Mouse (Mus musculus) neutrophil, adult 5-6 weeks (primary cell): Measurements from ENCODE around the gene Bloc1s3. TPM values are rescaled to one million over a fixed set of nuclear protein-coding genes. Genes with fewer than 3 reads are reported as not detected.

ENCODE experiments used
- ATAC-seq: fragments of 151-379, 151-347 bp; 2 replicates; pipeline ENCODE4 v1.8.0; 2017; ENCODE audit warnings: mild to moderate bottlenecking, moderate TSS enrichment; ENCODE audit not compliant: insufficient number of reproducible peaks, poor library complexity, low FRiP score, severe bottlenecking; ENCODE audit errors: extremely low read depth
- total RNA-seq: library from RNA; stranded (forward); fragments of 200-1000 nt; gene quantifications from 2 replicates; pipeline ENCODE4 v1.2.3, GENCODE M21; 2017

Gene Bloc1s3
- total RNA-seq, result 3.9 and 4.4 TPM in 2 replicates

DNA sequence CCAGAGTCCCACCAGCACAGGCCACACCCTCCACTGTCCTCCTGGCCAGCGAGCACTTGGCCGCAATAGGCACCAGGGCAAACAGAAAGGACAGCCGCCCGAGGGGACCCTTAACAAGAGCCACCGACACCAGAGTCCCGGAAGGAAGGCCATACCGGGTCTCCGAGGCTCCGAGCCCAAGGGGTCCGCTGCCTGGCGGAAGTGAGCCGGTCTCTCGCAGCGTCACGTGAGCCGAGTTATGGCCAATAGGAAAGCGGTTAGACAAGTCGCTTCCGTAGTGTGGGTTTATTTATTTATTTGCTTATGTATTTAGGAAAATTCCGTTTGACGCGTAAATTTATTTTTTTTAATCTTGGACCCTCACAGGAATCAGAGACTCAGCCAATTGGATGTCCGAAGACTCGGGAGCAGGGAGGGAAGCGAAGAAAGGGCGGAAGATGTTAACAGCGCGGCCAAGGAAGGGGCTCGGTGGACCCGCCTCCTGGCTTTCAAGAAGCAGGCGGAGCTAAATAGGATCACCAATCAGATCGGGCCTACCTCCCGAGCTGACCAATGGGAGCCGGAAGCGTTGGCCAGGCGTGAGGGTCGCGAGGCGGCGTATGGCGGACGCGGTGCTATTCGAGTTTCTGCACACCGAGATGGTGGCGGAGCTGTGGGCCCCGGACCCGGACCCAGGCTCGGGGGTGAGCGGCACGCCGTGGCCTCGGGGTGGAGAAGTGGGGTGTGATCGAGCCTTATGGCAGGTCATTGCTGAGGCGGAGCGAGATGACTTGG, at the start of gene Bloc1s3, which contains the start of gene Trappc6a:
Gene Bloc1s3 (minus strand): TSS at position 218 of the 774 bp plus-strand sequence.
Gene Trappc6a (plus strand): TSS at position 246 of the 774 bp plus-strand sequence.
- peak; percentile 82 for ATAC-seq

DNA sequence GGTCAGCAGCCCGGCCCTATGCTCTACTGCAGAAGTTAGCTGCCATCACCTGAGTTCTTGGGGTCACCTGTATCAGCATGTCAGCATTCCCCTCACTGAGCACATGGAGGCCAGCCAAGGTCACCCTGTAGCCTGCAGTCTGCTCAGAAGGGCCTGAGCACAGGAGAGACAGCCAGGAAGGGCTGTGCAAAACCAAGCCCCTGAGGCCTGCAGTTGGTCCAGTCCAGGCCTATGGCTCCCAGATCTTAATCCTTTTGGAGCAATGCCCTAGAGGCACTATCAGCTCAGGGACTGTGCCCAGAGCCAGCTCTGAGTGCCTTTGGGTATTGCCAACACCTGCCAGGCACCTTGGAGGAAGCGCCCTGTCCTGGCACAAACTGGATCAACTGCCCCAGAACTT, 48.9 kb upstream of the Bloc1s3 start:
- ATAC-seq, result no peak

DNA sequence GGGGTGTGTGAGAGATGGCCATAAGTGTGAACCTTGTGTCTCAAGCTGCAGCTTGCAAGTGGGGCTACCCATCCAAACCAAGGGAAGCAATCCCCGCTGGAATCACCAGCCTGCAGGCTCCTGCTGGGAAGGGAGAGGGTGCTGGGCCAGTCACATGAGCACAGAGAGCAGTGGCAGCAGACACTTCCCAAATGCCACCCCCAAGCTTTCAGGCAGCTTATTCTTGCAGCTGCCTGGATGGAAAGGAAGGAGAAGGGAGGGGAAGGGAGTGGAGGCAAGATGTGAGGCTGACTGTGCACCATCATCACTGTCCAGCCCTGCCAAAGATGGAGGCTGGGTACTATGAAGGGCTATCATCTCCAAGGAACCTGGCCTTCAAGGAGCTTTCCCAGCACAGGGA, 46.0 kb upstream of the Bloc1s3 start:
- no peak for ATAC-seq

DNA sequence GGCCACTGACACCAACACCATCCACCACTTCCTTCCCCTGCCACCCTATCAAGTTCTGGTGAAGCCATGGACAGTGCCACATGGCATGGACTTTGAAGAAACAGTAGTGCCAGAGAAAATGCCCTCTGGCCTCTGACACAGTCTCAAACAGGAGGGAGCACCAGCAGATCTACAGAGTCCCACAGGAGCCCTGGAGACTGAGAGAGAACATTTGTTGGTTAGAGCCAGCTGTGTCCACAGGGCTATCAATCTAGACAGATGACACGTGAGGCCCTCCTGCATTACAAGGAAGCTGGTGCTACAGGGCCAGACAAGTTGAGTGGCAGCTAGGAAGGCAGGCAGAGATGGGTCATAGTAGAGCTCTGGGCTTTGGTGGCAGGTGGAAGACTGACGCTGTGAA, 44.3 kb upstream of the Bloc1s3 start:
- no peak for ATAC-seq

- no peak for ATAC-seq
Observed at GRCm38 (mm10) chr7:19551634-19552033, 43.5 kb upstream of the Bloc1s3 start.

- no peak for ATAC-seq
Observed at GRCm38 (mm10) chr7:19549394-19549793, 41.2 kb upstream of the Bloc1s3 start.

DNA sequence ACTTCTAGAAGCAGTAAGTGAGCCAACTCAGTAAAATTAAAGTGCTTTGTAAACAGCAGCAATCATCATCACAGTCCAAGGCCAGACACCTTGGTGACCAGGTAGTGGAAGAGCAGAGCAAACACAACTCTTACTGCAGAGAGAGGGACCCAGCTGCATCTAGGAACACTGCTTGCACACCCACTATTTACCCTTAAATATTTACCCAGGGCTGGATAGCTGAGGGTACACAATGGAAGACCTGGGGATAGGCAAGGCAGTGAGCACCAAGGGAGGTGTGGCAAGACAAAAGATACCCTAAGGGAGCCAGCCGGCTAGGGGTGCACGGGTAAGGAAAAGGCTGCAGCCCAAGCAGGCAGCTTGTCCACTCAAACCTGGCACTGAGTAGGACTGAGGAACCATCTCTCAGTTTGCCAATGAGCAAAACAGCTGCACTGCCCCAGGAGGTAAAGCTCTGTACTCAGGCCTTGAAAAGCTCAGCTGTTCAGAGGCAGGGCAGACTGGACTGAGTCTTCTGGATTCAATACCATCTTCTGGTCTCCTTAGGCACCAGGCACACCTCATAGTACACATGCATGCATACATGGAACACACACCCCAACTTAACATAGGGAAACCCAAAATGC, 39.3 kb upstream of the Bloc1s3 start:
- no peak for ATAC-seq

DNA sequence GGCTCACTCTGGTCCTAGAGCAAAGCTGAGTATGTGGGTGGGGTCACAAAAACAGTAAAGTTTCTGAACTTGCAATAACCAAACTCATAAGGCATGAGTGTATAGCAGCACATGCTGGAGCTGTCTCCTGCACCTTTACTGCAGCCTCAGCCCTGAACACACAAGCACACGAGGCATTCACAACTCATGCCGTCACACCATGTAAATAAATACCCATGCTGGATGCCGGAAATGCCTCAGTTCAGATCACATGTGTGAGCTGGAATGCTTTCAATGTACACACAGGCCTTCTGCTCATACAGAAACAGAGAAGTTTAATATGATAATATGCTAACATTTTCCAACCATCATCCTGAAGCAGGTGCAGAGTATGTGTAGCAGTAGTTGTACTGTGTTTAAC, 37.8 kb upstream of the Bloc1s3 start:
- no peak for ATAC-seq

- peak; percentile 53; the same call in 1 of the 2 replicates for ATAC-seq
Observed at GRCm38 (mm10) chr7:19543584-19543983, 35.4 kb upstream of the Bloc1s3 start.

DNA sequence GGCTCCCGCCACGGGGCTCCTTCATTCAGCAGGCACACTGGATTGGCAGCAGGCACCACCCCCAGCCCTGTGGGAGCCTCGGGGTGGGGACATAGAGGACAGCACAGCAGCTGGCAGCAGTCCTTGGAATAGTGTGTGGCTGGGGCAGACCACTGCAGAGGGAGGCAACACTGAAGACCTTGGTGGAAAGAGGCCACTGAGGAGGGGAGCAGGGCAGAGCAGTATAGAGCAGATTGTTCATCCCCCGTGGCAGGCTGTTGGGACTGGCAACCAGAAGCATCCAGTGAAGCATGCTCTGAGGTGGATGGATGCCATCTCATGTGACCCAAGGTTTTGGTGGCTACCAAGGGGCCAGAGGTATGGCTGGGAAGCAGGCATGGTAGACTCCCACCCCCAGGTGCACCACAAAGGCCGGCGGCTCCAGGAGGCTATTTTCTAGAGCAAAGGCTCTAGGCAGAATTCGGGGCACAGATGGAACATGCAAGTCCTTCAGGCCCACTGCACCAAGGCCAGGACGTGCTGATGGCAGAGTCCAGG, 34.1 kb upstream of the Bloc1s3 start:
- ATAC-seq, result no peak

- ATAC-seq, result no peak
Observed at GRCm38 (mm10) chr7:19541681-19542154, 33.6 kb upstream of the Bloc1s3 start.

- ATAC-seq, result no peak
Observed at GRCm38 (mm10) chr7:19540771-19541566, 32.8 kb upstream of the Bloc1s3 start.

DNA sequence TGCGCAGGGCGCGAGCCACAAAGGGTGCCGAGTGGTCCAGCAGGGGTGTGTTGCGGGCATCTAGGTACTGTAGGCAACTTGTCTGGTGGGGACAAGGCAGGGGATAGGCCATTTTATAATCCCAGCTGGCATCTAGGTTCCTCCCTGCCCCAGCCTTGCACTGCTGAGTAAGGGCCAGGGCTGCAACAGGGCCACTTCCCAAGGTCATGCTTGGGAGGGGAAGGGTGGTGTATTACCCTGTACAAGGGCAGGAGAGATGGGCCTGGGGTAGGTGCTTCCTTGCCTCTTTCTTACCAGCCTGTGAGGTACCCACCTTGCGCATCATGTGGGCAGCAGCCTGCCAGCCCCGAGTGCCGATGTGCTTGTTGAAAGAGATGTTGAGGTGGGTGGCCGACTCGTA, 26.5 kb upstream of the Bloc1s3 start:
- no peak for ATAC-seq

GRCm38 (mm10) chr7:19532240-19532639, 24.1 kb upstream of the Bloc1s3 start:
- no peak for ATAC-seq

GRCm38 (mm10) chr7:19531077-19531476, 22.9 kb upstream of the Bloc1s3 start:
- no peak for ATAC-seq

DNA sequence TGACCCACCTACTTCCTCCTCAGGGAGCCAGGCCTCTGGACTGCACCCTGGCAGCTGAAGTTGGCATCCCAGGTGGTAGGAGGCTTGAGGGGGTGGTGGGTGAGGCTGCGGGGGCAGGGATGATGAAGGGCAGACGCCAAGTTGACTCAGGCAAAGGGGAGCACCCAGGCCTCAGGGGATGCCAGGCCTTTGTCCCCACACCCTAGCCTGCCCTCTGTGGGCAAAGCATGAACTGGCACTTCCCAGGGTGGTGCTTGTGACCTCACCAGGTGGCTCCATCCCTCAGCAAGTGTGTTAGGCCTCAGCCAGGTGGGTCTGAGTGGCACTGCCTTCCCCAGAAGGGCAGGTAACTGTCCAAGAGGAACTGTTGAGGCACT, 16.9 kb upstream of the Bloc1s3 start:
- ATAC-seq, result no peak

DNA sequence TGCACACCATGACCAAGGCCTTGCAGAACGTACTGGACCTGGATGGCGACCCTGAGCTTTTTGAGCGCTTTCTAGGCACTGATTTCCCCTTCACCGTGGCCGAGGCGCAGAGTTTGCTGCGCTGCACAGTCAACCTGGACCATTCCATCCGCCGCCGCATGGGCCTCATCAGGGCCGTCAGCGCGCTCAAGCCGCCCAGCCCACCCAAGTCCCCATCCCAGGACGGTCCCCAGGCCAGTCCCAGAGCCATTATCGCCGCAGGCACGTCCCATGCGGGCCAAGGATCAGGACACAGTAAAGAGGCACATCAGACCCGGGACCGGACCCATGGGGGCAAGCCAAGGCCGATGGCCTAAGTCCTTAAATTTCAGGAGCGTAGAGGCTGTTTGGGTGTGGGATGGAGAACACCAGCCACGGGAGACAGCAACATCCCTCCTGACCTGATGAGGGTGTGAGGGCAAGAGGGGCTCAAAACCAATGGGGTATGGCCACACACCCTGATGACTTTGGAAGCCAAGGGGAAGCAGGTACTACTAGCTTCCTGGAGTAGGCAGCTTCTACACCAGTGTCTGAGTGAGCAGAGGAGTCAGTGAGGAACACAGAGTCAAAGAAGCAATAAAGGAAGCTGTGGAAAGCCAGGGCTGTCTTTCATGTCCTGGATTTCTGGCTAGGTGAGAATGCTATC, 16.4 kb upstream of the Bloc1s3 start:
- ATAC-seq, result no peak

DNA sequence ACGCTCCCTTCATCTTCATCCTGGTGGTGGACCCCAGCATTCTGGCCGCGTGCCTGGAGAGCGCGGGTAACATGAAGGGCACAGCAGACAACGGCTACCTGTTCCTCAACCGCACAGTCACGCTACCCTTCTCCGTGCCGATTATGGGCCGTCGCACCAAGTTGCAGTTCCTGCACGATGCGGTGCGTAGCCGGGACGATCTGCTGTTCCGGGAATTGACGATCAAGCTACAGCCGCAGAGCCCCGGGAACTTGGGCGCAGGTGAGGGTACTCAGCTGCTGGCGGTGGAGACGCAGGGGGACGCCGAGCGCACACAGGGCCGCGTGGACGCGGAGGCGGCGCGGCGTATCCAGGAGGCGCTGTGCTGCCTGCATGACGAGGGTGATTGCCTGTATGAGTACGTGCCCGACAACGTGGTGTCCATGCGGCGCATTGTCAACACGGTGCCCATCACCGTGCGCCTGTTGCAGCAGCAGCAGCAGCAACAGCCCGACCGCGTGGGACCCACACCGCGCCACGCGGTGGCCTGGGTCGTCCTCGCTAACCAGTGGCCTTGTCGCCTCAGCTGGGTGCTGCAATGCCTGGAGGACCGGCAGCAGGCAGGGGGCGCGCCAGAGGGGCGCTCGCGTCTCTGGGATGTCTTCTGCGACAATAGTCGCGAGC, 15.7 kb upstream of the Bloc1s3 start:
- no peak for ATAC-seq
